Mouse (Mus musculus): ENCODE results near the gene Tac4.

The Tac4 gene

GRCm38 (mm10) chr11:95318116-95318515, 56.8 kb downstream of the Tac4 start:
- no peak for DNase-seq
